Mouse (Mus musculus) subcutaneous adipose tissue, adult 2 months (tissue): ENCODE data around the gene Ppp2r5d. TPM values are rescaled to one million over a fixed set of nuclear protein-coding genes. Genes with fewer than 3 reads are reported as not detected.

Experiments
- polyA plus RNA-seq: library from polyadenylated mRNA; depleted of rRNA; stranded (reverse); fragments of >200 nt; gene quantifications from 2 replicates; pipeline ENCODE4 v1.2.3, GENCODE M21; 2012; ENCODE audit warnings: low replicate concordance; rRNA removed

The Ppp2r5d gene
- 72.2 and 74.0 TPM in 2 replicates for polyA plus RNA-seq

DNA sequence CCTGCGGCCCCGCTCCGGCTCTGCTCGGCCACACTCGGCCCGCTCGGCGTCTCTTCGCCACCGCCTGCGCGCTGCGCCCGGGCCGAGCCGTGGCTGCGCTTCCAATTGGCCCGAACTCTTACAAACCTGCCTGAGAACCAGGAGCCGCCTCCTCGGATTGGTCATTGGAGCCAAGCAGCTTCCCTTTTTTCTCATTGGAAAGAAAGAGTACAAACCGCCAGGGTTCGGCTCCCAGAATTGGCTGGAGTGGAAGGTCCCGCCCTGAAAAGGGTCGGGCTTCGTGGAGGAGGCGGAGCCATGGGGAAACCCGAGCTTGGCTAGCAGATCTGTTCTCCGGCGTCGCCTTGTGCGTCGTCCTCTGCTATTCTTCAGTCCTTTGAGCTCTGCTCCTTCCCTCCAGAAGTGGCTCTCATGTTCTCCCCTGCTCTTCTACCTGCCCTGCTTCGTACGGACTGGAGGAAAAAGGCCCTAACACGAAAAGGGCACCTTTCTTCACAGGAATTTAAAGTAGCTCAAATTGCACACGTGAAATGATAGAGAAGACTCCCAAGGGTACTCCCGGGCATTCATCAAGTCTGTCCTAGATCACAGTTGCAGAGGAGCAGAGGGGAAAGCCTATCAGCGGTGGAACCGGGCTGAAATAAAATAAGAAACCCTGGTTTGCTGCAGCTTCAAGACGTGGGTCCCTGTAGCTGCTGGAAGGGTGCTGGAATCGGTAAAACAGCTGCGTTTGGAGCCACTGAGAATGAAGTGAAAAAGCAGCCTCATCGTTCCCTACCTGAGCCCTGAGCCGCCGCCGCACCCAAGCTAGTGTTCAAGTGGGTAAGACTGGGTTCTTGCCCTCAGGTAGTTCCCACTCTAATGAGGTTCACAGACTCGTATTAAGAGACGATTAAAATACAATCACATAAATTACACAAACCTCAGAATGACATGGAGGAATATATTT, at the start of gene Ppp2r5d:
TSS of gene Ppp2r5d (minus strand) at position 225 of the 949 bp plus-strand sequence.

DNA sequence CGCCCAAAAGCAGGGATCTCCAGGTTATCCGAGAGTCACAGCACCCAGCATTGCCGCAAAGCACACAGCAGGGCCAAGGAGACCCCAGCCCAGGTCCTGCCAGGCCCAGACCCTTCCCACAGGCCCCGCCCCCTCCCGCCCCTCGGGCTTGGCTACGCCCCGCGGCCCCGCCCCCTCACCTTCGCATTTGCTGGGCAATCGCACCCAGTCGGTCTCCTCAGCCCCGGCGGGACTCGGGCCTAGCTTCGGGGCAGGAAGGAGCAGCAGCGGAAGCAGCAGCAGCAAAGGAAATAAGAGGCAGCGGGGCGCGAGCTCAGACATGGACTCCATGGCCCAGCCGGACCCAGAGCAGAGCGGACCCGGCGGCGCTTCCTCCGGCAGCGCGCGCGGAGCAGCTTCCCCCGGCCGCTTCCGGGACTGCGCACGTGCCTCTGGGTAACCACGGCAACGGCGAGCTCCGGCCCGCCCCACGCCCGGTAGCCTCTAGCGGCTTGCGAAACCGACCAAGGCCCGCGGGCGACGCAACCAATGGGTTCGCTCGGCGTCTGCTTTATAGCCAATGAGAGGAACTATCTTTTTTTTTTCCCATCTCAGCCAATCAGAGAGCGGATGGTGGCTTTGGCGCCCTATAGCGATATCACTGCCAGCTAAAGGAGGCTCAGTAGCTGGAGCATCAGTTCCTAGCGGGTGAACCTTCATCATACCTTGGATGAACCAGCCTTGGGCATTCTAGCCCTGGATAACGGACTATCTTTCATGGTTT, 47.1 kb upstream of the Ppp2r5d start, which contains the start of gene Cnpy3:
TSS of gene Cnpy3 (minus strand) at position 421 of the 763 bp plus-strand sequence.

DNA sequence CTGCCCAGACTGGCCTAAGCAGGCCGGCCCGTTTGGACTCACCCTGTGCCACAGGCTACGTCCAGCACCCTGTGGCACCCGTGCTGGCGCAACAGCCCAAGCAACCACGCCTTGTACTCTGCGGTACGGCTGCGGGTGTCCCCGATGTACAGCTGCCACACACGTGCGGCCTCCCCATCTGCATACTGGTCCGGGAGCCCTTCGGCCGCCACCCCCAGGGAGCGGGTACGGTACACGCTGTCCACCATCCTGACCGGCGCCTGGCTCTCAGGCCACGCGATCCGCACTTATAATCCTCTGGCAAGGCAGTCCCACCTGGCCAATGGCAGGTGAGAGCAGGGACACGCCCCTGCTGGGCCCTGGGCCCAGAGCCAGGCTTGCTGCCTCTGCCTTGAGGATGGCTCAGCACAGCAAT, 24.0 kb upstream of the Ppp2r5d start, which contains the start of gene Gnmt:
TSS of gene Gnmt (minus strand) at position 265 of the 415 bp plus-strand sequence.

DNA sequence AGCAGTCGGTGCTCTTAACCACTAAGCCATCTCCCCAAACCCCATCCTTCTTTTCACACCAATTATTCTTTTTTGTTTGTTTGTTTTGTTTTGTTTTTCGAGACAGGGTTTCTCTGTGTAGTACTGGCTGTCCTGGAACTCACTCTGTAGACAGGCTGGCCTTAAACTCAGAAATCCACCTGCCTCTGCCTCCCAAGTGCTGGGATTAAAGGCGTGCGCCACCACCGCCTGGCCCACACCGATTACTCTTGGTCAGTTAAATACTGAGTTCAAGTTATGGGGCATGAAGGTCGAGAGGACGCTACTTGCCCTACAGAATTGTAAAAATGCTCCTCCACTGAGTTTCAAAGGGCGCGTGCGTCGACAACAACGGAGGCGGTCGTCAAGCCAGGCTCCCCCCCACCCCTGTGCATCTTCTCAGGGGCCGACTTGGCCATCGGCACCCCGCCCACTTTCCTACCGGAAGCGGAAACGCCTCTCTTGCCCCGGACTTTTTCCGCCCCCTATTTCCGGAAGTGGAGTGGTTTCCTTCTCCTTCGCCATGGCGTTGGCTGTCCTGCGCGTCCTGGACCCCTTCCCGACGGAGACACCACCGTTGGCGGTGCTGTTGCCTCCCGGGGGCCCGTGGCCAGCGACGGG, 6.2 kb upstream of the Ppp2r5d start, which contains the start of gene Pex6:
TSS of gene Pex6 (plus strand) at position 505 of the 639 bp plus-strand sequence.

DNA sequence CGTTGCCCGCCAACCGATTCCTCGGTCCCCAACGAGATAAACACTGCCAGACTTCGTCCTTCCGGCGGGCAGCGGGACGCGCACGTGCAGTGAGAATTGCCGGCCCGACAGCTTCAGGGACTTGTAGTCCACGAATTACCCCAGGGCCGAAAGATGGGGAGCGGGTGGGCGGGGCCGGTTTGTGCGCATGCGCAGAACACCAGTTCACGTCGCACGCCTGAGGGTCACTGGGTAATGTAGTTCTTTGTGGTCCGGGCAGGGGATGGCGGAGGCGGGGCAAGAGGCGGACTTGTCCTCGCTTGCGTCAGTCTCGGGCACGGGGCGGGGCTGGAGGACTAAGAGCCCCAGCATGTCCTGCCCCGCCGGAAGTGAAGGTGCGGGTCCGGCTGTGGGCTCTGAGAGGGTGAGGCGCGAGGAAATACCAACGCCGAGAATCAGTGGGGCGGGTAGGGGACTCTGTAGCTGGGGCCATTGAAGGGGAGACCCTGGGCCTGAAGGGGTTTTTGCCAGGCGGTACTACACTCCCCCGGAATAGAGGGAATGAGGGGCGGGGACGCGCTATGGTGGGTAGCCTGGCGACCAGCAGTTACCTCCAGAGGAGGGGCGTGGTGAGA, 24.0 kb downstream of the Ppp2r5d start, which contains the start of gene Klhdc3:
TSS of gene Klhdc3 (minus strand) at position 155 of the 614 bp plus-strand sequence.

DNA sequence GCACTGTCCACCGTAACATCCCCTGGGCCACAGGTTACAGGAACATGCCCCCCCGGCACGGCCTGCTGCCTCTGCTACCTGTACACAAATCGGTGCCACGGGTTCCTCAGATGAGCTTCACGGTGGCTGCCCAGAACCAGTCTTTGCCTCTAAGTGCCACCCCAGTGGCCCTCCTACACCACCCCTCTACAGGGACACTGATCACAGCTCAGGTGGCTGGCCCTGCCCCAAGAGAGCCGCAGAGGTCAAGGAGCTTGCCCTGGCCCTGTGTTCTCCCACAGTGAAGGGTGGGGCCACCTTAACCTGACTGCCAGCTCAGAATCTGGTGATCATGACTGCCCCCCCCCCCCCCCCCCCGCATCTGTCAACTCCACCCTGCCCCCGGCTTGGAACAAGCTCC, 26.5 kb downstream of the Ppp2r5d start, which contains the start of gene Mea1:
TSS of gene Mea1 (plus strand) at position 378 of the 400 bp plus-strand sequence.

DNA sequence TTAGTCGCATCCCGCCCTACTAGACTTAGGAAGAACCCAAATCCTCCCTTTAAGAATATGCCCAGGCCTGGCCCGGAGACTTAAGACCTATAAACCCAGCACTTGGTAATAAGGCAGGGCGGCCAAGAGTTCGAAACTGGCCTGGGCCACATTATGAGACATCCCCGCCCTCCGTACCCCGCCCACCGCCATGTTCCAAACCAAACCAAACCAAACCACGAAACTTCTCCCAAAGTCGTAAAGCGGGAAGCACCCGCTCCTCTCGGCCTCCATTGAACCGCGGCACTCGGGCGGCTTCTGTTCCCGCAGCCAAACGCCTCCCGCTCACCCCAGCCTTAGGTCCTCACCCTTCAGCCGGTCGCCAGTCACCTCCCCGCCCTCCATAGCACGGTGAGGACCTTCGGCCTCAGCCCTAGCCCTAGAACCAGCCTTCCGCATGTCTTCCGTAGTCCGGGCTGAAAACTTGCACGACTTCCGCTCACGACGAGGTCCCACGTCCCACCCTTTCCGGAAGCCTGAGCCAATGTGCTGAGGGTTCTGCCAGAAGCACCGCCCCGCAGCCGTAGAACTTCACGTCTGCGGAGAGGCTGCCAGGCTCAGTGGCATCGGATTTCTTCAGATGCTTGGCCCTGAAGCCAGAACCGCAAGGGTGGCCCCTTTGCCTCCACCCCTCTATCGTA, 30.9 kb downstream of the Ppp2r5d start, which contains the start of gene Rrp36:
TSS of gene Rrp36 (minus strand) at position 503 of the 680 bp plus-strand sequence.

DNA sequence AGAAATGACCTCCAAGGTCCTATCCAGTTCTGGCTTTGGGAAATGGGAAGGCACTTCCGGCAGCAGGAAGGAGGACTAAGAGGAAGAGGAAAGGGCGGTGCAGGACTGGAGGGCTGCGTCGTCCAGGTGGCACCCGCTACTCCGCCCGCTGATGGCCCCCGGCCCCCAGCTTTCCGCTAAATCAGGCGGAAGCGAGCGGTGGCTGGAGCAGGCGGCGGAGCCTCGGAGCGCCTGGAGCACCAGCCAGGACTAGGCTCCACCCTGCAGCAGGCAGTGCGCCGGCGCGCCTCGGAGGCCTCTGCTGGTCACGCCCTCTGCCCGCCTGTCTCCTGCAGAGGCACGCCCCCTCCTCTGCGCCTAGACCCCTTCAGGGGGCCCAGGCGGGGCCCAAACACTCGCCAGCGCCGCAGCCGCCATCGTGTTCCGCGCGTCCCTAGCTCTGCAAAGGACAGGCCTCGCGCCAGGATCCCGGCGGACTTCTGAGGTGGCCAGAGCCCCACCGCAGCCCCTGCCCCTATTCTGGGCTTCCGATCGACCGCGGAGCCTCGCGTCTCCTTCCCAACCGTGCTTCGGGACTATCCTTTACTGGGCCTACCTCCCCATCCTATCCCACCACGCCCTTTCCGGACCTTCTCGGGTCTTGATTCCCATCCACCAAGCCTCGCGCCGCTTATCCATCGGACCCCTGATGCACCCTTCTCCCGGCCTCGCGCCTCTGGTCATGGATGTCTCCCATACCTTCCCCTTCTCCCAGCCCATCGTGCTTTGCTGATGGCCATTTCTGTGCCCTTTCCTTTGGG, 54.5 kb downstream of the Ppp2r5d start, which contains the start of gene Cul7:
TSS of gene Cul7 (plus strand) at position 106 of the 800 bp plus-strand sequence.

DNA sequence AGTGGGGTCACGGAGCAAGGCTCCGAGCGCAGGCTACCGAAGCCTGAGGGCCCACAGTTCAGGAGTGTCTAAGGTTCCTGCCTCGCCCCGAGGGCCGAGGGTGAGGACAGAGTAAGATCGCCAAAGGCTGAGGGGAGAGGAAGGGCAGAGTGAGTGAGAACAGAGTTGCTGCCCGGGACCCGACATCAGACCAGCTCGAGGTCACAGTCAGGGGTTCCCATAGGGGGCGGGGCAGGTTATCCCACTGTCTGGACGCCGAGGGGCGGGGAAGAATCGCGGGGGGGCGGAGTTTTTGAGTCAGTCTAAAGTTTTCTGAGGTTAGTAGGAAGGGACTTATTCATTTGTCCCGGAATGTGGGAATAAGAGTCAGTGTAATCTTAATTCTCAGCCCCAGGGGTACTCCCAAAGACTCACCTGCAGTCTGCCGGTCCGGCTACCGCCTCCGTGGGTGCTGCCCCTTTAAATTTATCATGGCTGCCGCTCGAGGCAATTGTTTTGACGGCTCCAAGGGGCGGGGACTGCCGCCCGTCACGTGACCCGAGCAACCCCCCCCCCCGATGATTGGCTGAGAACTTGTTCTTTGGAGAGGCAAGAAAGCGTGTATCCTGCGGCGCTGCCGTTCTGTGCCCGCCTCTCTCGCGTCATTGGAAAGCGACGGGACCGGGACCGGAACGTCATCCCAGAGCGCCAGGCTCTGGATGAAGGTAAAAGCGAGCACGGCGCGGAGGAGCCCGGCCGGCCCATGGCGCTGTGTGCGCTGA, 59.2 kb downstream of the Ppp2r5d start, which contains the start of the genes Klc4 and Mrpl2:
TSS of gene Klc4 (minus strand) at position 462 of the 761 bp plus-strand sequence.
TSS of gene Mrpl2 (plus strand) at position 669 of the 761 bp plus-strand sequence.

Other genes with a start within 250 kb of the Ppp2r5d start
- gene Ttbk1, start 217.4 kb downstream of the Ppp2r5d start, polyA plus RNA-seq: 0.03 and 0.35 TPM in 2 replicates
- gene Dnph1, start 208.4 kb downstream of the Ppp2r5d start, polyA plus RNA-seq: 0.52 and 9.8 TPM in 2 replicates
- gene Cul9, start 158.7 kb downstream of the Ppp2r5d start, polyA plus RNA-seq: 31.7 and 46.2 TPM in 2 replicates
- gene Srf, start 148.9 kb downstream of the Ppp2r5d start, polyA plus RNA-seq: 89.3 and 235 TPM in 2 replicates
- gene Ptk7, start 75.6 kb downstream of the Ppp2r5d start, polyA plus RNA-seq: 5.1 and 118 TPM in 2 replicates
- gene Klc4, start 59.1 kb downstream of the Ppp2r5d start, polyA plus RNA-seq: 14.9 and 19.2 TPM in 2 replicates
- 65.3 and 89.3 TPM in 2 replicates for gene Mrpl2, start 58.9 kb downstream of the Ppp2r5d start, polyA plus RNA-seq
- 39.0 and 83.9 TPM in 2 replicates for gene Cul7, start 54.8 kb downstream of the Ppp2r5d start, polyA plus RNA-seq
- gene Rrp36, start 30.8 kb downstream of the Ppp2r5d start, polyA plus RNA-seq: 35.9 and 42.6 TPM in 2 replicates
- 80.7 and 88.9 TPM in 2 replicates for gene Mea1, start 26.3 kb downstream of the Ppp2r5d start, polyA plus RNA-seq
- gene Klhdc3, start 24.2 kb downstream of the Ppp2r5d start, polyA plus RNA-seq: 82.4 and 90.5 TPM in 2 replicates
- 55.9 and 71.7 TPM in 2 replicates for gene Pex6, start 6.4 kb upstream of the Ppp2r5d start, polyA plus RNA-seq
- gene Gnmt, start 24.1 kb upstream of the Ppp2r5d start, polyA plus RNA-seq: 1.9 and 2.7 TPM in 2 replicates
- 55.8 and 75.6 TPM in 2 replicates for gene Cnpy3, start 47.1 kb upstream of the Ppp2r5d start, polyA plus RNA-seq
- gene Ptcra, start 58.6 kb upstream of the Ppp2r5d start, polyA plus RNA-seq: not detected in 2 replicates
- gene 2310039H08Rik, start 67.5 kb upstream of the Ppp2r5d start, polyA plus RNA-seq: 79.9 and 106 TPM in 2 replicates
- gene Rpl7l1, start 77.6 kb upstream of the Ppp2r5d start, polyA plus RNA-seq: 29.2 and 40.1 TPM in 2 replicates
- gene Bicral, start 153.4 kb upstream of the Ppp2r5d start, polyA plus RNA-seq: 7.0 and 16.5 TPM in 2 replicates
- 17.9 and 25.7 TPM in 2 replicates for gene Tbcc, start 185.6 kb upstream of the Ppp2r5d start, polyA plus RNA-seq
- gene Prph2, start 205.3 kb upstream of the Ppp2r5d start, polyA plus RNA-seq: not detected in 2 replicates